Mouse (Mus musculus) T-helper 17 cell (primary cell): Measurements from ENCODE around the gene Olfr906.

Experiments used
- in situ Hi-C, 2 experiments: fragments of 300-600 bp; cut with MboI, MseI; formaldehyde crosslinking; loops; 1 replicate in 1 of 2; 2 replicates in 1 of 2; pipeline ENCODE4 v1.15.1; 2025; ENCODE audit warnings: high pct_unique_total_duplicates in 2 of 2

The Olfr906 gene

DNA sequence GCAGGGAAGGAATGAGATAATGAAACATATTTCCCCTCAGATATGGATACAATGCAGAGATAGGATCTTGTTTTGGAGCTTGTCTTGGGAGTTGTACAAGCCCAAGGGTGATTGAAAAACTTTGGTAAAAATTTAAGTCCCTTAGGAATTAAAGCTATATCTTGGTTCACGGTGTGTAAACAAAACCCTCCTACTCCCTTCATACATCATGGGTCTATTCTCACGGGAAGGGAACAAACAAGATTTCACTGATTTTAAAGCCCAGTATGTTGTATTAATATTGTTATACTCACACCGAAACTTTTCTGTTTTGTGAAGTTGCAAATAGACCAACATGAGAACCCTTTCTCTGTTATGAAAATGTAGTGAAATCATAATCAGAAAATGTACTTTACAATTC is at the start of gene Olfr906:
Gene Olfr906 (plus strand): TSS at position 301 of the 400 bp plus-strand sequence.
- in situ Hi-C loops = no loop called here

DNA sequence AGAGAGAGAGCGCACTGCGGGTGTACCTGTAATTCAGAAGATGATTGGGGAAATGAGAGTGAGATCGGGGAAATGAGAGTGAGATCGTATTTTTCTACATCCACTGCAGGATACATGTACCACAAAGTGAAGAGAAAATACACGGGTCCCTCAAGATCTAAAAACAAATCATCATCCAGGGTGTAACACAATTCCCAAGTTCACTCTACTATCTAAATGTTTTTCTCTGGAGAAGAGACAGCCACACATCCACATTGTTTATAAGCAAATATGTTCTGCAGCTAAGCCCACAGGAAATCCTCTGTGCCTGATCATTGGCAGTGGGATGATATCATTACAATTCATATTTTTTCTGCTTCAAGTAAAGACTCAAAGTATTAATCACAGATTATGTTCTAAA is 39.5 kb upstream of the Olfr906 start, which contains the start of gene Olfr902:
Gene Olfr902 (plus strand): TSS at position 301 of the 400 bp plus-strand sequence.
- in situ Hi-C loops = no loop called here

DNA sequence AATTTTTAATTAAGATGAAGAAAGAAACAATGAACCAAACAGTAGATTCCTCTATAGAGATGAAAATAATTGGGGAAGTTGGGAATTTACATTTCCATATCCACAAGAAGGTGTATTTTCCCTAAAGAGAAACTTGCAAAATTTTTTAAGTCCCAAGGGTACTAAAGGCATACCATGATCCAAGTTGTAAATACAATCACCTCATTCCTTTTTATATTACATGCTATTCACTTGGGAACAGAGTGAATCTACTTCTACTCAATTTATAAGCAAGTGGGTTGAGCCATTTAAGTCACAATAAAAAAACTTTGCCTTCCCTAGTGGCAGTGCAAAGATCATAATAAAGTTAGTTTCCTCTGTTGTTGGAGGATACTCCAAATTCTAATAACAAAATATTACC is 24.0 kb upstream of the Olfr906 start, which contains the start of gene Olfr904:
Gene Olfr904 (plus strand): TSS at position 301 of the 400 bp plus-strand sequence.
- in situ Hi-C loops = no loop called here

DNA sequence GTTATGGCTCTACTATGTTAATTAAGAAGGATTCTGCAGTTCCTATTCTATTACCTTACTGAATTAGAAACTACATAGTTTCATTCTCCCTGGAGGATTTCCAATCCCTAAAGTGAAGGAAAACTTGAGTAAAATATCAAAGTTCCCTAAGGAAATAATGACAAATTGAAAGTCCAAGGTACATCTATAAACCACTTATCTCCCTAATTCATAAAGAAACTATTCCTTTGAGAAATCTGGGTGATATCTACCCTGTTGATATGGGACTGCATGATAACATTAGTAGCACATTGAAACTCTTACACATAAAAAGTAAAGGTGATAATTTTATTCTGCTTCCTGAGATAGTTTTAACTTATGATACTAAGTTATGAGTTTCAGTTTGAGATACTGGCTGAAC is 16.1 kb upstream of the Olfr906 start, which contains the start of gene Olfr905:
Gene Olfr905 (plus strand): TSS at position 301 of the 400 bp plus-strand sequence.
- in situ Hi-C loops = no loop called here

DNA sequence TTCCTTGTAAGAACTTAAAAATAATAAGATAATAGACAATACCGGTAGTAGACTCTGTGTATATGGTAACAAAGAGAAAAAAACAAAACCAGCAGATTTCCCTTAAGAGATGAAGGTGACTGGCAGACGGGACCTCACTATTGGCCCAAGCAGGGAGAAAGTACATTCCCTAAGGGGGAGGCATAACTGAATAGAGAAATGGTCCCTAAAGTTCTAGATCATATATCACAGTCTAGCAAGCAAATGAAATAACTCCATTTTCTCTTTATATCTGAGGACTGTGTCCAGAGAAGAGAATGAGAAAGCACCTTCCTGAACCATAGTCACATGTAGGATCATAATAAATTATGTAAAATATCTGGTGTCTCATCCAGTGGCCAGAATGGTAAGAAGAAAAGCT is 8.6 kb downstream of the Olfr906 start, which contains the start of gene Olfr907:
Gene Olfr907 (plus strand): TSS at position 301 of the 400 bp plus-strand sequence.
- in situ Hi-C loops = no loop called here

DNA sequence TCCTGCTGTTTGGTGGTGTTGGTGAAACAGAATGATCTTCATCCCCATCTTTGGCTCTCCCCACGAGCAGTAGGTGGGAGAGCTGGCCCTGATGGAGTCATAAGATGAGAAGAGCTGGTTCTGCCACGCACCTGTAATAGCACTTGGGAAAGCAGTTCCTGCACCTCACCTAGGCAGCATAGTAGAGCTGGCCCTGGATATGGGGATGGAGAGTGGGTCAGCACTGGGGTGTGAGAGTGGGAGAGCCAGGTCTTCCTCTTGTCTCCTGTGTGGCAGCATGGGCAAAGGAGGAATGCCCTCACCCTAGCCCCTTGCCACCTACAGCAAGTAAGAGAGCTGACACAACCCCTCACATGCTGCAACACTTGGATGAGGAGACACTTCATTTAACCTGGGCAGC is 25.5 kb downstream of the Olfr906 start:
- in situ Hi-C loops = no loop called here

DNA sequence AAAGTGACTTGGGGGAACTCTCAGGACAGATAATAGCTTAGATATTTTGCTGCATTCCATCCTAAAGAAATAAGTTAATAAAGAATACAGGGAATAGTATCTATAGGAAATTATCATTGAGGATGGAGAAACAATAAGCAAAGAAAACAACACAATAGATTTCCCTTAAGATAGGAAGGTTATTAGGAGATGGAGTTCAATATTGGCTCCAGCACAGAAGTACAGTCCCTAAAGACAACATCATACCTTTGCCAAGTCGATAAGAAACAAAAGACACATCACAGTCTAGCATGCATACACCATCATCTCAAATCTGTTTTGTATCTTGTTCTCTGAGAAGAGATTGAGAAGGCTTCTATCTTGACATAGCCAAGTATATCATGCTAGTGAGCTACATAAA is 34.4 kb downstream of the Olfr906 start, which contains the start of gene Olfr911-ps1:
Gene Olfr911-ps1 (plus strand): TSS at position 301 of the 400 bp plus-strand sequence.
- in situ Hi-C loops = no loop called here

DNA sequence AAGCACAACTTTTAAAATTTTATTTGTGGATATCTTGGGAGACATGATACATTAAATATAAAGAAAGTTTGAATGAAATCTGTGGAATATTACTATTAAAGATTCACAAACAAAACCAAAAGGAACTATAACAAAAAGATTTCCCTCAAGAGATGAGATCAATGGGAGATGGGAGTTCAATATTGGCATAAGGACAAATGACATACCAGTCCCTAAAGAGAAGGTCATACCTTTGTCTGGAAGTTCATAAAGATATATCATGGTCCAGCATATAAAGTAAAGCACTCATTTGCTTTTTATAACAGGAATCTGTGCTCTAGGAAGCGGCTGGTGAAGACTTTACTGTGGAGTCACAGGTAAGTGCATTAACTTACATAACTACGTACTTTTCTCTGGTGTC is 50.7 kb downstream of the Olfr906 start, which contains the start of gene Olfr910:
Gene Olfr910 (plus strand): TSS at position 301 of the 400 bp plus-strand sequence.
- in situ Hi-C loops = loop anchor here in 1 of 2 experiments (5.0 kb wide), 1 partner anchor 45 kb away; the partner anchor contains the start of gene Olfr912
